Comparison of ENCODE assay signal across 17 mouse cellular contexts in the genomic region with DNA sequence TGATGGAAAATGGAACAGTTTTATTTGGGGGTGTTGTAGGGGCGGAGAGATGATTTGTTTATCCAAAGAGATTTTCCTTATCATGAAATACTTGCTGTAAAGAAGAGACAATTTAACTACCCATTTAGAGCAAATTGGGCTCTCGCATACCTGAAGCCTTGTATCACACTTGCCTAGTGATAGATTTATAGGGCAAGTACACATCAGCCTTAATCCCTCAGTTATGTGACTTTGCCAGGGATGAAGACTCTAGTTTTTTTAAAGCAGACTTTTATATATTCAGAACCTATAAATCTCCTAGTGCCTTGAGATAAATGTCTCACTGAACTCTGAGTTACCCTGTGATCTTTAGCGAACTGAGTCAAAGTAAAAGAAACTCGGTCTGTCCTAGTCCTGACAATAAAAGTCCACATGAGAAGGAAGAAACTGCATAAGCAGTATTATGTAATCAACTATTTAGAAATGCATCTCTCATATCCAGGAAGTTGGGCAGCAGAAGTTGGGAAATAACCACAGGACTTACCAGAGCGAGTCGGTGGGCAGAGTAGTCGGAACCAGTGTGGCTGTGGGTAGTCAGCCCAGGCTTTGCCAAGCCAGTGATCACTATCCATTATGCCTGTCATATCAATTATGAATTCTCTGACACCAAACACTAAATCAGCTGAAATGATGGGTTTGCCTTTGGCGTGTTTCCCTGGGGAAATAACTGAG.
A peak's percentile ranks its signal among the peaks of the same experiment; 100 is the strongest.
DNase-seq lines count a peak whose midpoint lies in the region; ATAC-seq lines count a peak whose summit lies in the region.
"Had no signal": no experiment of that assay in that cellular context is flagged by ENCODE, and none has a peak within 500 bp of the region (broad histone marks: within the 10 kb centered on the region; RNA-seq: fewer than 3 reads in every experiment).

No protein-coding gene starts in this region.

- WGBS in liver, embryonic 16.5 days (ENCODE audit: insufficient replicate concordance) = 55% methylated on average over 8 of the region's 8 CpGs
- 92% methylated on average over 8 of the region's 8 CpGs for WGBS in hindbrain, embryonic 14.5 days

- no peak overlapping the region for H3K9ac ChIP-seq in liver, embryonic 16.5 days (ENCODE audit: low read depth, low read length)
- no peak overlapping the region for H3K9ac ChIP-seq in hindbrain, embryonic 14.5 days
- H3K9ac ChIP-seq: forebrain, embryonic 13.5 days; liver, embryonic 13.5 days had no signal

- no peak overlapping the region for H3K27ac ChIP-seq in liver, embryonic 16.5 days (ENCODE audit: low read length)
- H3K27ac ChIP-seq in hindbrain, embryonic 14.5 days = no peak overlapping the region
- H3K27ac ChIP-seq: forebrain, embryonic 13.5 days; heart, embryonic 10.5 days; liver, embryonic 13.5 days; midbrain, embryonic 10.5 days had no signal

- DNase-seq in liver = no peak
- DNase-seq in NIH3T3 (ENCODE audit: low read depth) = peak; percentile 73
- DNase-seq in fibroblast of lung, adult 2 months (ENCODE audit: low read depth) = peak; percentile 53
- DNase-seq in testis, postnatal 14 days (ENCODE audit: low spot score) = no peak
- DNase-seq in hindbrain, embryonic 14.5 days (ENCODE audit: low spot score) = no peak
- DNase-seq: adrenal gland, postnatal 14 days; cerebellum, postnatal 36 days; layer of hippocampus, adult 9-11 months; liver, embryonic 13.5 days; thymus, postnatal 36 days had no signal

- H3K36me3 ChIP-seq in liver, embryonic 16.5 days (ENCODE audit: control insufficient read depth, insufficient read depth) = no peaks in the 10 kb centered on the region
- H3K36me3 ChIP-seq in hindbrain, embryonic 14.5 days (replicated peaks; ENCODE audit: control insufficient read depth, insufficient read depth) = no peaks in the 10 kb centered on the region
- H3K36me3 ChIP-seq: heart, embryonic 10.5 days; liver, embryonic 13.5 days; midbrain, embryonic 10.5 days had no signal

- ATAC-seq in liver, embryonic 16.5 days (ENCODE audit: low read depth) = peak; percentile 45; the same call in 1 of the 2 replicates
- ATAC-seq in megakaryocyte progenitor cell, adult 5-6 weeks (replicated peaks; ENCODE audit: poor library complexity) = peak; percentile 99
- no peak for ATAC-seq in hindbrain, embryonic 14.5 days (ENCODE audit: low FRiP score)
- no peak; the same call in 1 of the 2 replicates for ATAC-seq in monocyte, adult 5-6 weeks (replicated peaks; ENCODE audit: insufficient number of reproducible peaks, low FRiP score, low TSS enrichment, poor library complexity, severe bottlenecking)
- ATAC-seq: forebrain, embryonic 13.5 days had no signal

- no peaks in the 10 kb centered on the region for H3K4me1 ChIP-seq in liver, embryonic 16.5 days (ENCODE audit: control insufficient read depth, low read depth, low read length)
- no peaks in the 10 kb centered on the region for H3K4me1 ChIP-seq in hindbrain, embryonic 14.5 days (replicated peaks; ENCODE audit: control insufficient read depth, insufficient read depth, low read length)
- H3K4me1 ChIP-seq: forebrain, embryonic 13.5 days; heart, embryonic 10.5 days; liver, embryonic 13.5 days; midbrain, embryonic 10.5 days had no signal

- no peak overlapping the region for H3K4me3 ChIP-seq in liver, embryonic 16.5 days (ENCODE audit: low read depth, low read length)
- H3K4me3 ChIP-seq in hindbrain, embryonic 14.5 days (replicated peaks; ENCODE audit: low read length) = no peak overlapping the region
- H3K4me3 ChIP-seq: forebrain, embryonic 13.5 days; heart, embryonic 10.5 days; liver, embryonic 13.5 days; midbrain, embryonic 10.5 days had no signal

- H3K9me3 ChIP-seq in liver, embryonic 16.5 days (replicated peaks; ENCODE audit: control insufficient read depth, low read length) = no peaks in the 10 kb centered on the region
- H3K9me3 ChIP-seq in hindbrain, embryonic 14.5 days (ENCODE audit: control insufficient read depth, low read length) = no peaks in the 10 kb centered on the region
- H3K9me3 ChIP-seq: forebrain, embryonic 13.5 days; heart, embryonic 10.5 days; liver, embryonic 13.5 days; midbrain, embryonic 10.5 days had no signal

- no peak overlapping the region for H3K4me2 ChIP-seq in liver, embryonic 16.5 days (ENCODE audit: low read depth, low read length)
- no peak overlapping the region for H3K4me2 ChIP-seq in hindbrain, embryonic 14.5 days (replicated peaks)
- H3K4me2 ChIP-seq: forebrain, embryonic 13.5 days; liver, embryonic 13.5 days had no signal

- no peaks in the 10 kb centered on the region for H3K27me3 ChIP-seq in liver, embryonic 16.5 days (ENCODE audit: control insufficient read depth, insufficient read depth, low read depth, low read length)
- no peaks in the 10 kb centered on the region for H3K27me3 ChIP-seq in hindbrain, embryonic 14.5 days (ENCODE audit: control insufficient read depth, insufficient read depth, low read length)
- H3K27me3 ChIP-seq: CH12.LX; forebrain, embryonic 13.5 days; liver, embryonic 13.5 days had no signal

Comparison
In these comparisons a context has a peak if more than half of its experiments do, and no peak if none do; other contexts are left out.
1. ATAC-seq: peak in liver, embryonic 16.5 days (single experiment) and megakaryocyte progenitor cell, adult 5-6 weeks (single experiment); none in hindbrain, embryonic 14.5 days (single experiment) and monocyte, adult 5-6 weeks (single experiment).
2. DNase-seq: peak in NIH3T3 (single experiment) and fibroblast of lung, adult 2 months (single experiment); none in liver (single experiment), testis, postnatal 14 days (single experiment) and hindbrain, embryonic 14.5 days (single experiment).